Mouse (Mus musculus) liver, adult 2 months (tissue): ENCODE results near the gene Nkd1.

Source experiments
- CTCF ChIP-seq: fragments of 200-500 bp; IDR thresholded peaks from 2 replicates; pipeline ENCODE4 v1.5.1; 2011; ENCODE audit warnings: low read depth, low read length, control low read depth
- POLR2A ChIP-seq: fragments of 200-500 bp; IDR thresholded peaks from 2 replicates; pipeline ENCODE4 v1.6.1; 2011; ENCODE audit warnings: low read length, control low read depth; ENCODE audit not compliant: insufficient read depth; ENCODE audit errors: extremely low read depth

- no peak for TF ChIP-seq POLR2A
- TF ChIP-seq CTCF = no peak
Observed at GRCm38 (mm10) chr8:88598578-88598977, 77.4 kb downstream of the Nkd1 start.
